Mouse (Mus musculus) gonadal fat pad, adult 2 months (tissue): ENCODE measurements around the gene Endou. TPM values are rescaled to one million over a fixed set of nuclear protein-coding genes. Genes with fewer than 3 reads are reported as not detected.
"Not testable (repeated sequence)": the region's sequence is repeated elsewhere in the genome, so short reads cannot be mapped to it uniquely, and the experiment has no call there.

Experiments used
- DNase-seq: peaks from one replicate; pipeline ENCODE4 v3.0.0-alpha.2; 2012; ENCODE audit warnings: low read depth
- polyA plus RNA-seq: library from polyadenylated mRNA; depleted of rRNA; stranded (reverse); fragments of >200 nt; gene quantifications from 2 replicates; pipeline ENCODE4 v1.2.3, GENCODE M21; 2012; rRNA removed

Endou gene
- polyA plus RNA-seq, 1 experiment, result 3.2 TPM

- no peak for DNase-seq
Measured at GRCm38 (mm10) chr15:97684118-97684517, 47.0 kb downstream of the Endou start.

- DNase-seq, result no peak
Measured at GRCm38 (mm10) chr15:97682053-97682452, 49.1 kb downstream of the Endou start.

- no peak for DNase-seq
Measured at GRCm38 (mm10) chr15:97679991-97680681, 51.0 kb downstream of the Endou start.

- no peak for DNase-seq
Measured at GRCm38 (mm10) chr15:97677341-97677740, 53.8 kb downstream of the Endou start.

- no peak for DNase-seq
Measured at GRCm38 (mm10) chr15:97675927-97676326, 55.2 kb downstream of the Endou start.

GRCm38 (mm10) chr15:97674423-97674822 is 56.7 kb downstream of the Endou start:
- peak; percentile 90 for DNase-seq

GRCm38 (mm10) chr15:97673256-97674000 is 57.7 kb downstream of the Endou start:
- DNase-seq, result no peak

GRCm38 (mm10) chr15:97672211-97672765 is 58.9 kb downstream of the Endou start:
- peak; percentile 95 for DNase-seq

GRCm38 (mm10) chr15:97670554-97670953 is 60.6 kb downstream of the Endou start:
- peak; percentile 61 for DNase-seq

GRCm38 (mm10) chr15:97668158-97668877 is 62.8 kb downstream of the Endou start:
- not testable (repeated sequence) for DNase-seq

GRCm38 (mm10) chr15:97667437-97667836 is 63.7 kb downstream of the Endou start:
- no peak for DNase-seq

GRCm38 (mm10) chr15:97666457-97666770 is 64.7 kb downstream of the Endou start:
- DNase-seq, result no peak

GRCm38 (mm10) chr15:97665770-97666456 is 65.2 kb downstream of the Endou start:
- DNase-seq, result no peak

GRCm38 (mm10) chr15:97664981-97665668 is 66.0 kb downstream of the Endou start:
- no peak for DNase-seq

GRCm38 (mm10) chr15:97663750-97664406 is 67.3 kb downstream of the Endou start:
- DNase-seq, result no peak

Other genes starting within 250 kb of the Endou start
- gene Rpap3, start 25.5 kb downstream of the Endou start, polyA plus RNA-seq, result 7.0 and 7.1 TPM in 2 replicates
- gene Rapgef3, start 36.6 kb upstream of the Endou start, polyA plus RNA-seq, result 60.8 and 102 TPM in 2 replicates
- 151 and 229 TPM in 2 replicates for gene Slc48a1, start 47.2 kb upstream of the Endou start, polyA plus RNA-seq
- 87.1 and 89.1 TPM in 2 replicates for gene Hdac7, start 113.2 kb upstream of the Endou start, polyA plus RNA-seq
- gene Vdr, start 179.3 kb upstream of the Endou start, polyA plus RNA-seq, result 2.2 and 2.6 TPM in 2 replicates
- 83.4 and 110 TPM in 2 replicates for gene Tmem106c, start 232.9 kb upstream of the Endou start, polyA plus RNA-seq